Mouse (Mus musculus): ENCODE measurements around the gene Gm438.
A peak's percentile ranks its signal among the peaks of the same experiment; 100 is the strongest.
"Not testable (repeated sequence)": the region's sequence is repeated elsewhere in the genome, so short reads cannot be mapped to it uniquely, and the experiment has no call there.

Gene Gm438

DNA sequence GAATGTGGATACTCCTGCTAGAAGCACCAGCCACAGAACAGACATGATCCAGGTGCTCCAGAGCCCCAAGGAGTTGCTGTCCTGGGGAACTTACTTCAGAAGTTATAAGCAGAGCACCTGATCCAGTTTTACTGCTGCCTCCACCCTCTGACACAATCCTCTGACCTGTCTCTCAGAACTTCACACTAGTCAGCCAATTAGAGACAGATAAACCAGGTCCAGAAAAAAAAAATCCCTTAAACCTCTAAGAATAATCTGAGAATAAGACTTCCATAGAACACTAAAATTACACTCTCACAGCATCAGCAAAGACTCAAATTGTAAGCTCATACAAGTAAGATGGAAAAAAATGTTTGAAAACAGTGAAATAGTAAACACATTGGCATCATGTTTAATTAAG lies at the start of gene Gm438:
Gene Gm438 (minus strand): TSS at position 101 of the 400 bp plus-strand sequence.
- DNase-seq, result no peak

DNA sequence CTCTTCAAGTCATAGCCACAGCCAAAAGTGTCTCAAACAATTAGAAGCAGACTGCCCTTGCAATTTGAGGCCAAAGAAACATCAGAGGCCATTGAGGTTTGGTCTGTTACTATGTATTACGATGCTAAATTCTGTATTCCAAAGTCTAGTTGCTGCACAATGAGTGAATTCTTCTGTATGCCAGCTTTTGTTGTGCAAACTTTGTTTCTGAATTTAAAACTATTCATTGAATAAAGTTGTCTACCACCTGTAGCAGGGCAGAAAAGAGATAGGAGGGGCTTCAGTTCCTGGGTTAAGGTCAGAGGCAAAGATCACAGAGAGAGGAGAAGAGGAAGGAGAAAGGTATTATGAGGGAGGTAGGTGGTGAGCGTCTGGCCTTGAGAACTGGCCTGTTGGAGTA lies 38.3 kb upstream of the Gm438 start:
- no peak for DNase-seq

DNA sequence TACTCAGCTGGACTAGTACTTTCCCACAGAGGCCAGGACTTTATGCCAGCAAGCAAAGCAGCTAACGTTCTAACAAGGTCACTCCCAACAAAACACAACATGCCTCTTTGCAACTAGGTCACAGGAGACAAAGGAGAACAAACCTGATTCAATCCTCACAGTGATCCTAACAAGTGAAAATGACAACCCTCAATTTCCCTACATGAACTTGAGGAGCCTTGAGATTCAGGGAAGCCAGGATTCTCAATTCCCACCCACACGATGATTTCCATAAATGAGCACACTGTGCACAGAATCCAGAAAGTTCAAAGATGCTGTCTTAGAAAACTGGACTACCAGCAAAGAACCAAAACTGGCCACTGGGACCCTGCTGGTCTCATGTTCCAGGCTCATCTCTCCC lies 37.6 kb upstream of the Gm438 start:
- no peak for DNase-seq

DNA sequence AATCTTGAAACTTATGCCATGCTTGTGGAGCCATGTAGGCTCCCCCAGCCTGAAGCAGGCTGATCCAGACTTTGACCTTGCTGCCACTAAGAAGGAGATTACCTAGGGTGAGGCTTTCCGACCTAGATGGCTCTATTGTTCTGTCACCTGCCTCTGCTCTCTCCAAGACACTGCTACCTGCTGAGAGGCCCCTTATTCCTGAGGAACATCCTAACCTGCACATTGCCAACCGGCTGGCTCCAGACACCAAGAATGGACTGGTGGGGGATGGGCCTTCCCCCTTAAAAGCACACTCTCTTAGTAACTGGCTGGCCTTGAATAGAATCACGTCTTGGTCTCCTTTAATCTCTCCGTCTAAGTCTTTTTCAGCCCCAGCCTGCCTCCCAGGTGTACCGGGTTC lies 20.8 kb upstream of the Gm438 start:
- DNase-seq, result not testable (repeated sequence)

DNA sequence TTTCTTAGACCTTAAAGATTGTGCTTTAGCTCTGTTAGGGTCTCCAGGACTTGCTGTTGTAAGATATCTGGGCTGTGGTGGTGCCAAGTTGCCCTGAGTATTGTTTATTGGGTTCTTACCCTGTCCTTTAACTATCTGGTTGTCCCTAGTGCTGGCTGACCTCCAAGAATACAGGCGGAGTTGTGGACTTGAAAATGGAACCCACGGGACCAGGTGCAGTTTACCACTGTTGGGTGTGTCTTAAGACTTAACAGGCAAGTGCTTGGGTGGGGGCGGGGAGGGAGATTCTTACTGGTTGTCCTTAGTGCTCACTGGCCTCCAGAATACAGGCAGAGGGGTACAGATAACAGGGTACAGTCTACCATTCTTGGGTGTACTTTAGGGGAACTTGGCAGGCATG lies 17.2 kb upstream of the Gm438 start:
- DNase-seq, result no peak

DNA sequence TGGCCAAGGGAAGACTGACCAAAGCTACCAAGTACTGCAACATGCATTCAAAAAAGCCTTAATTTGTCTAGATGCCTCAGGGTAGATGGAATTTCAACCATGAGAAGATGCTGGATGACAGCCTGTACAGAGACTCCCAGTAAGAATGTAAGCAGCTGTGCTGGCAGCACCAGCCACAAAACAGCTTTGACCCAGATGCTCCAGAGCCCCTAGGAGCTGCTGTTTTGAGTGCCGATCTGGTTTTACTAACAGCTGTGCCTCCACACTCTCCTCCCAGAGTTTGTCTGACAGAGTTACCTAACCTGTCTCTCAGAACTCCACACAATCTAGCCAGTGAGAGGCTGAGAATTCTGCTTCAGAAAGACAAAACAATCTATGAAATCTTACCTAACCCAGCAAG lies 3.8 kb upstream of the Gm438 start:
- DNase-seq, result no peak

DNA sequence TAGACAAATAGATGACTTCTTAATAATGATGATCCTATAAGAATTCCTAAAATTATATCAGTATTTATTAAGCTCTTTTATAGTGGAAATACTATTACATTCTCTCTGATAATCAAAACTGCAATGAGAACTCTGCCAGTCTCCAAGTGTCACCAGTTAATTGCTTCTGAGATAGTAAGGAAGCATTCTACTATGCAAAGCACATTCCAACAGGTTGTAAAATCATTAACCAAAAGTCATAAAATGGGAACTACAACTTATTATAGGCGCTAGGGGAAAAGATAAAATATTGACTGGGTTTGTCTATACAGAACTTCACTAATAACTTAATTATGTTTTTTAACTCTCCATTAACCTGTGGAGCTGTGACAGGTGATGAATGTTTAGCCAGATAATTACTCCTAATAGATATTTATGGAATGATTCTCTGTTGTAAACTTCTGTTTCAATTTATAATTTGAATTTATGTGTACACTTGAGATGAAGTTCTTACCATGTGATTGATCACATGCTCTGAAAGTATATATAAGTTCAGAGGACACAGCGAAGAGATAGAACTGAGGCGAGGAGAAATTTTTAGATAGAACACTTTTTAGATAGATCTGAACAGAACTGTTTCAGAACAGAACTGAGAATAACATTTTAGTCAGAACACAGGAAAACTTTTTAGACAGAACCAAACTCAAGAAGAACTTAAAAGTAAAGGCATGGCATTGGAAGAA lies 3.7 kb downstream of the Gm438 start:
- no peak for DNase-seq

DNA sequence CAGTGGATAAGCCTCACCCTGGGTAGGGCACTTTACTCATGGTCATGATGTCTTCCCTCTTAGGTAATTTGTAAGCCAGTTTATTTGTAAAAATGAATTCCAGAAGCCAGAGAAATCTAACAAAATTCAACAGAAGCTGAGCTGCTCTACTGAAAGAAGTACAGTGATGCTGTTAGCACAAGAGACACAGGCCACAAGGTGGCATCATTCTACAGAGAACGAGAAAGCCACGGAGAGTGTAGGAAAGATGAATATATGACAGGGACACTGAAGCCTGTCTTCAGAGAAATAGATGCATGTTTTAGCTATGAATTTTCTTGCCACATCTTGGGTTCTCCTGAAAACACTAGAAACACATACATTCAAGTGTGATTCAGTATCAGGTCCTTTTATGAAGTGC lies 20.7 kb downstream of the Gm438 start:
- DNase-seq, result peak; percentile 30

DNA sequence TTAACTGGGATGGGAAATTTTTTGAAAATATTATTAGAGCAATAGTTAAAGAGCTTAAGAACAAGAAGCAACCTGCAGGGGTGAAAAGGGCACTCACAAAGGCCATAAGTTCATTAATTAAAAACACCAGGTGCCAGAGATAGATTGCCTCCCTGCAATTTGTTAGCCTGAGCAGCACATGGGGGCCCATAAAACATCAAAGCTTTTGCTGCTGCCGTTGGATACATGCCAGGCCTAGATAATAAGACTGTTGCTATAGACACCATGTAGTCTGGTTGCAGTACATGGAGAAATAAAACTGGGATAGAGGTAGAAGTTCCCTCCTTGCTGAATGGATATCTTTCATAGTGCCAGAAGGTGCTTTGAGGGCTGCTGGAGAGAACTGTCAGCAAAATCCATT lies 37.2 kb downstream of the Gm438 start:
- no peak for DNase-seq
